Mouse (Mus musculus) hindbrain, embryonic 15.5 days (tissue): ENCODE measurements around the gene Vwa5b1. TPM values are rescaled to one million over a fixed set of nuclear protein-coding genes. Genes with fewer than 3 reads are reported as not detected.
A peak's percentile ranks its signal among the peaks of the same experiment; 100 is the strongest.

Source experiments
- ATAC-seq: fragments of 200-750 bp; cut with Nextera tagmentation; 2 replicates; pipeline ENCODE4 v1.8.0; 2017; ENCODE audit warnings: low read depth, moderate number of reproducible peaks, moderate TSS enrichment; ENCODE audit not compliant: low FRiP score
- H3K27ac ChIP-seq: fragments of 300-500 bp; sonication (generic); replicated peaks from 2 replicates; pipeline ENCODE4 v1.5.1; 2015; ENCODE audit warnings: mild to moderate bottlenecking, inconsistent platforms
- H3K27me3 ChIP-seq: fragments of 300-500 bp; sonication (generic); 2 replicates; pipeline ENCODE4 v1.6.1; 2015; ENCODE audit warnings: control low read depth, inconsistent platforms
- H3K36me3 ChIP-seq: fragments of 300-500 bp; sonication (generic); 2 replicates; pipeline ENCODE4 v1.6.1; 2015; ENCODE audit warnings: control low read depth, inconsistent platforms
- H3K4me1 ChIP-seq: fragments of 300-500 bp; sonication (generic); replicated peaks from 2 replicates; pipeline ENCODE4 v1.6.1; 2015; ENCODE audit warnings: control low read depth, inconsistent platforms
- H3K4me2 ChIP-seq: fragments of 300-500 bp; sonication (generic); 2 replicates; pipeline ENCODE4 v1.6.1; 2015; ENCODE audit warnings: moderate library complexity, mild to moderate bottlenecking, inconsistent platforms
- H3K4me3 ChIP-seq: fragments of 300-500 bp; sonication (generic); 2 replicates; pipeline ENCODE4 v1.5.1; 2015; ENCODE audit warnings: mild to moderate bottlenecking, inconsistent platforms
- H3K9ac ChIP-seq: fragments of 300-500 bp; sonication (generic); 2 replicates; pipeline ENCODE4 v1.6.1; 2015; ENCODE audit warnings: inconsistent platforms
- H3K9me3 ChIP-seq: fragments of 300-500 bp; sonication (generic); 2 replicates; pipeline ENCODE4 v1.6.1; 2016; ENCODE audit warnings: control low read depth, inconsistent platforms
- WGBS: fragments of 180-500 bp; shearing (Covaris S2); methylation state at CpG from one replicate; pipeline ENCODE4 v1.1.7; 2015; 5-methylcytosine and 5-hydroxymethylcytosine counted together
- polyA plus RNA-seq: library from polyadenylated mRNA; unstranded; fragments of >200 nt; fragmentation: Nextera tagmentation; extraction: Ambion mirVana; gene quantifications from 2 replicates; pipeline ENCODE4 v1.2.1, GENCODE M21; 2015

Vwa5b1 gene
- 1.7 and 2.0 TPM in 2 replicates for polyA plus RNA-seq

DNA sequence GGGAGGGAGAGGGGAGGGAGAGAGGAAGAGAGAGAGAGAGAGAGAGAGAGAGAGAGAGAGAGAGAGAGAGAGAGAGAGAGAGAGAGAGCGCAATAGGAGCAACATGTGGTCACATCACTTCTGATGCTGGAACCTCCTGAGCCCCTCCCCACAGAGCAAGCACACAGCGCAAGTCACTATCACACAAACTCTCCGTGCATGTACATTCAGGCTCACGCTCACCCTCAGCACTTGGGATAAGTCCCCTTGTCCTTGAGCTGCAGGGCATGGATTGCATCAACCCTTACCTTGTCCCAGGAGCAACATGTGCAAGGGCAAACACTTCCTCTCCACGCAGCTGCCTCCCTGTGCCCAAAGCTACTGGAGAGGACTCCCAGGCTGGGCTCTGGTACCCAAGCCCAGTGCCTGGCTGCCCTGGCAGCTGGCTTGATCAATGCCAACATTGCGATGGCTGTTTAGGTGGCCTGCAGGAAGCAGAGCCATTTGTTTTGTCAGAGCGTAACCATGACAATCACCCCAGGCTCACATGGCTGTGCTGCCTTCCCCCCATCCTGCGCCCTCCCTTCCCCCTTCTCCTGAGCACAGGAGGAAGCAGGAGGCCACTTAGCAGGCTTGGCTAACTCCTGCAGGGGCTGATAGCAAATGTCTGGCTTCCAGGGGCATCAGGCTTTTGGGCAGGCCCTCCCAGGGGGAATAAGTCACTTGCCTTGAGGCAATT is at the start of gene Vwa5b1:
Gene Vwa5b1, minus strand, starts transcription at position 457 of the 718 bp plus-strand sequence.
- ATAC-seq, result peak; percentile 81; the same call in 1 of the 2 replicates
- H3K36me3 ChIP-seq, result no peaks in the 10 kb centered on the region
- WGBS, result 15% methylated on average over 8 of the region's 8 CpGs

DNA sequence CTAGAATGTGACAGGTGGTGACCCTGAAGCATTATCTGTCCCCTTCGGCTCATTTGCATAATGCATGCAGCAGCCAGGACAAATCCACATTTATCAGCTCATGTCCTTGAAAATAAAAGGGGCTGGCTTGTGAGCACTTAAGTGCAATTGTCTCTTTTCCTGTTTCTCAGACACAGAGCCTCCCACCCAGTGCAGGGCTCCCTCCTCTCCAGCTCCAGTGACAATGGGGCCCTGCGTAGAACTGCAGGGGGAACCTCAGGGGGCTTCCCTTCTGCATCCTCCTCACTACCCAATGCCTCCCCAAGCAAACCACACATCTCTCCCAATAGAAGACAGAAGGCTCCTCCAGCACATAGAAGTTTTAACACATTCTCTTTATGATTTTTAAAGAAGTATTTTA is 47.1 kb upstream of the Vwa5b1 start:
- 26% methylated on average over 2 of the region's 2 CpGs for WGBS
- ATAC-seq, result peak; percentile 35; the same call in 1 of the 2 replicates
- Histone ChIP-seq H3K4me3 (no peak overlapping the region), H3K4me1 (peaks cover 10% of the 10 kb centered on the region), H3K4me2 (no peak overlapping the region), H3K9ac (no peak overlapping the region), H3K27ac (peak overlapping the region; percentile 46), H3K36me3 (no peaks in the 10 kb centered on the region), H3K9me3 (no peaks in the 10 kb centered on the region), H3K27me3 (no peaks in the 10 kb centered on the region)

More for the DNA sequence above, at the start of gene Vwa5b1:
- H3K9me3 ChIP-seq, result no peaks in the 10 kb centered on the region
- no peak within 1 kb of the TSS; the same call in 1 of the 2 replicates for H3K9ac ChIP-seq
- no peak within 1 kb of the TSS for H3K4me3 ChIP-seq
- H3K27me3 ChIP-seq, result no peaks in the 10 kb centered on the region
- peaks cover 17% of the 10 kb centered on the region for H3K4me1 ChIP-seq
- peak within 1 kb of the TSS; percentile 30 for H3K4me2 ChIP-seq
- H3K27ac ChIP-seq, result 0 out of 2 replicates have a peak within 1 kb of the TSS, but pooled peaks have one; percentile 12

DNA sequence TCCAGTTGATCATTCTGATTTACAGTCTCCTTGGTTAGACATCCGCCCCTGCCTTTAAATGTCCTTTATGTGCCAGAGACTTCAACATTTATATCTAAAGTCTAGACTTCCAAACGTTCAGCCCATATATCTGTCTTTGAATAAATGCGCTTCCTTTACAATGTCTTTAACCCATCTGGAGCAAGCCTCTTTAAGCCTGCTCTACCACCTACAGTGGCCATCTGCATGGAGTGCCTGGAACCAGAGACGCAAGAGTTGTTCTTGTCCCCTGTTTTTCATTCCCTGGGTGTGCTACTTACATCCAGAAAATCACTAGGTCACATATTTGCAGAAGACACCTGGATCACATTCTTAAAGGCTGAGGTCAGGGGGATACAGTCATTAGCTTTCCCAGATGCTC is 44.4 kb upstream of the Vwa5b1 start:
- H3K4me2 ChIP-seq, result no peak overlapping the region
- no peak overlapping the region for H3K9ac ChIP-seq
- no peak for ATAC-seq
- H3K27me3 ChIP-seq, result peaks cover 5% of the 10 kb centered on the region; the same call in 1 of the 2 replicates
- peaks cover 16% of the 10 kb centered on the region for H3K4me1 ChIP-seq
- 79% methylated on average over 4 of the region's 4 CpGs for WGBS
- H3K9me3 ChIP-seq, result no peaks in the 10 kb centered on the region
- H3K27ac ChIP-seq, result no peak overlapping the region
- no peak overlapping the region for H3K4me3 ChIP-seq
- H3K36me3 ChIP-seq, result no peaks in the 10 kb centered on the region

DNA sequence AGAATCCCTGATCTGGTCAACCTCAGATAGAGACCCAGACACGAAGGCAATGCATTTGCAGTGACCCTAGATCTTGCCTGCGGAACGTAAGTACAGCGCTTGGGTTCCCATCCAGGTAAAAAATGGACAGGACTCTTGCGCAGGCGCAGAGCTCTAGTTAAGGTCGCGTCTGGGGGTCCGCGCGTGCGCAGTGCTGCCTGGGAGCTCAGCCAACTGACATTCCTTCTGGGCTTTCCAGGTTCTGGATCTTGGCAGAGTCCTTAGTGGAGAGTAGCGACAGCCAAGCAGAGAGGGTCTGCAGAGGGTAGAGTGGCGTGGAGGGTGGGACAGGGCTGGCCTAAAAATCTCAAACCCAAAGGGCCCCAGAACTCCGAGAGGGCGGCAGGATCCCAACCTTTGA is 41.9 kb upstream of the Vwa5b1 start:
- peak; percentile 75; the same call in 1 of the 2 replicates for ATAC-seq
- Histone ChIP-seq H3K36me3 (no peaks in the 10 kb centered on the region), H3K27ac (0 out of 2 replicates have a peak overlapping the region, but pooled peaks have one; percentile 47), H3K27me3 (peaks cover 5% of the 10 kb centered on the region; the same call in 1 of the 2 replicates), H3K4me3 (peak overlapping the region; percentile 30), H3K4me1 (peaks cover 9% of the 10 kb centered on the region; the same call in 1 of the 2 replicates), H3K9ac (no peak overlapping the region), H3K4me2 (peak overlapping the region; percentile 53), H3K9me3 (no peaks in the 10 kb centered on the region)
- 17% methylated on average over 16 of the region's 16 CpGs for WGBS

DNA sequence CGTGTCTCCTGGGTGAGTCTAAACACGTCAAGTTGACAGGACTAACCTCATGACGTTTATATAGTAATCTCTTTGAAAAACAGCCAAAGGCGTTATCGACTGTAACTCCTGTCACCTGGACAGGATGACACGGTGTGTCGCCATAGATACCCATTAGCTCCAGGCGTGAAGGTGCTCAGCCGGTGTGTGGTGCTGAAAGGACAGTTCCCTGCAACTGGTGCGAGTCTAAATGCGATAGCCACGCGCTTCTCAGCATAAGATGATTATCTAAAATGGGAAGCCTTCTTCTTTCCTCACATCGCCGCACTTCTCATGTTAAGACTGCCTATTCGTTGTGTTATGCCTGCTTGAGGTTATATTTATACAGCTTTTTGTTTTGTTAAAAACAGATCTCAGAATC is 40.8 kb upstream of the Vwa5b1 start:
- Histone ChIP-seq H3K9ac (no peak overlapping the region), H3K27me3 (peaks cover 5% of the 10 kb centered on the region; the same call in 1 of the 2 replicates), H3K36me3 (no peaks in the 10 kb centered on the region), H3K4me2 (no peak overlapping the region), H3K9me3 (no peaks in the 10 kb centered on the region), H3K4me3 (no peak overlapping the region), H3K4me1 (peaks cover 9% of the 10 kb centered on the region; the same call in 1 of the 2 replicates), H3K27ac (no peak overlapping the region)
- 15% methylated on average over 16 of the region's 16 CpGs for WGBS
- no peak for ATAC-seq

DNA sequence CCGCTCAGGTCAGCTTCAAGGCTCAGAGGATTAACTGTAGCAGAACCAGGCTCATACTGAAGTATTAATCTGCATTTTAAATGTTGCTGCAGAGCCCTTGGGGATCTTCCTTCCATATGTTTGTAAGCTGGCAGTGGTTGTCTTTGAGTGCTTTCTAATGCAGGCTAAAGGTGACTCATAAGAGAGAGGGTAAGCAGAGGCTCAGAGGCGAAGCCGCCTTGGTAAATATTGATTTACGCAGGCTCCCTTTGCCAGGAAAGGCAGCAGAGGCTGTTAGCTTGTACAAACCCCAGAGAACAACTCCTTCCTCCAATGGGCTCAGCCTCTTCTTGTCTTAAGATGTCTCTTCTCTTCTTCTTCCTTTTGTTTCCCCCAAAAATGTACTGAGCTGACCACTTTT is 36.5 kb upstream of the Vwa5b1 start:
- H3K9ac ChIP-seq, result no peak overlapping the region
- H3K36me3 ChIP-seq, result no peaks in the 10 kb centered on the region
- 63% methylated on average over 4 of the region's 4 CpGs for WGBS
- H3K9me3 ChIP-seq, result no peaks in the 10 kb centered on the region
- peaks cover 9% of the 10 kb centered on the region for H3K27me3 ChIP-seq
- no peak overlapping the region for H3K4me2 ChIP-seq
- no peak overlapping the region for H3K4me3 ChIP-seq
- no peak overlapping the region for H3K27ac ChIP-seq
- 0 out of 2 replicates have a peak, but pooled peaks cover 2% of the 10 kb centered on the region for H3K4me1 ChIP-seq
- ATAC-seq, result no peak

DNA sequence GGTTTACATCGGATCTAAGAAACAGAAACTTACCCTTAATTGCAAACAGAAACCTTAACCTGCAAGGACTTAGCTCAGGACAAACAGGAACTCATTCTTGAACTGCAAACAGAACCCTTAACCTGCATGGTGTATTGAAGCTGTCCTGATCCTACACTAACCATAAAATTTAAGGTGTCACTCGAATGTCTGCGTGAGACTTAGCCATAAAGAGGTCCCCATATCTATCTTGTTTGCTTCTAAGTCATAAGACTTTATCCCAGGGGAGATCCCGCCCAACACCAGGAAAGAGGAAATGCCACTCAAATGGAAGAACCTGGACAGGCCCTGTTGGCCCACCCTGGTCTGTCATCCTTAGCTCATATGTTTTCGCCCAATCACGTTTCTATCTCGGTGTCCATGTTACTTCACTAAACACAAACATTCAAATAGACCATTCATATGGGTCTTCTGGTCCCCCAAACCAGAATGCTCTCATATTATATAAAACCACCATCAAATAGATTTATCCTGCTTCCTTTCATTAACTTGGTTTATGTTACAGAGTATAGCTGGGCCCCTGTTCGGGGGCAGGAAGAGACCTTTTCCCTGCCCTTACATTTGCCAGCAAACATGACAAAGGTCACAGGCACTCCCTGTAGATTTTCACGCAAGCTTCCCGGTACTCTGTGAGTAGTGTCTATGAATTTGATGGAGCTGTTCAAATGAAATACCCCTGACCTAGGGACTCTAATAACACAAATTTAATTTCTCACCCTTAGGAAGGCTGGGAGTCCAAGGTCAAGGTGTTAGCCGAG is 34.6 kb upstream of the Vwa5b1 start:
- Histone ChIP-seq H3K9ac (no peak overlapping the region), H3K4me1 (no peaks in the 10 kb centered on the region)
- WGBS, result 81% methylated on average over 11 of the region's 11 CpGs

DNA sequence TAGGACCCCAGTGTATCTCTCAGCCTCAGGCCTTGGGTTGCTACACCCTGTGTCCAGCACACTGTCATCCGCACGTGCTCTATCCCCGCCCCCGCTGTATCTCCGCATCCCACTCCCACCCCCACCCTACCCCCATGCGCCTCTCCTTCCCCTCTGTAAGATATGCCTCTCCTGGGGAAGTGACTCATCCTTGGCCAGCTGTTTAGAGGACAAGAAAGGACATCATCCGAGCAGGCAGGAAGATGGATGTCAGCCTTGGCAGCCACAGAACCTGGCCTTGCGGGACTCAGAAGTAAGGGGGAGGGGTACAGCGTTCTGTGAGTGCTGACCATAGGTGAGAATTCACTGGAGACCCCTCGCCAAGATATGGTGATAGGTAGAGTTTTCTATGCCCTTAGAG is 30.8 kb upstream of the Vwa5b1 start:
- Histone ChIP-seq H3K27ac (no peak overlapping the region), H3K4me3 (no peak overlapping the region), H3K4me2 (no peak overlapping the region), H3K9ac (no peak overlapping the region), H3K27me3 (peaks cover 4% of the 10 kb centered on the region; the same call in 1 of the 2 replicates), H3K36me3 (no peaks in the 10 kb centered on the region), H3K4me1 (peaks cover 5% of the 10 kb centered on the region; the same call in 1 of the 2 replicates), H3K9me3 (no peaks in the 10 kb centered on the region)
- WGBS, result 72% methylated on average over 10 of the region's 10 CpGs
- no peak for ATAC-seq

More for the DNA sequence above, 34.6 kb upstream of the Vwa5b1 start:
- Histone ChIP-seq H3K9me3 (no peaks in the 10 kb centered on the region), H3K36me3 (no peaks in the 10 kb centered on the region), H3K4me3 (no peak overlapping the region), H3K27me3 (peaks cover 4% of the 10 kb centered on the region; the same call in 1 of the 2 replicates), H3K4me2 (no peak overlapping the region), H3K27ac (no peak overlapping the region)
- no peak for ATAC-seq

DNA sequence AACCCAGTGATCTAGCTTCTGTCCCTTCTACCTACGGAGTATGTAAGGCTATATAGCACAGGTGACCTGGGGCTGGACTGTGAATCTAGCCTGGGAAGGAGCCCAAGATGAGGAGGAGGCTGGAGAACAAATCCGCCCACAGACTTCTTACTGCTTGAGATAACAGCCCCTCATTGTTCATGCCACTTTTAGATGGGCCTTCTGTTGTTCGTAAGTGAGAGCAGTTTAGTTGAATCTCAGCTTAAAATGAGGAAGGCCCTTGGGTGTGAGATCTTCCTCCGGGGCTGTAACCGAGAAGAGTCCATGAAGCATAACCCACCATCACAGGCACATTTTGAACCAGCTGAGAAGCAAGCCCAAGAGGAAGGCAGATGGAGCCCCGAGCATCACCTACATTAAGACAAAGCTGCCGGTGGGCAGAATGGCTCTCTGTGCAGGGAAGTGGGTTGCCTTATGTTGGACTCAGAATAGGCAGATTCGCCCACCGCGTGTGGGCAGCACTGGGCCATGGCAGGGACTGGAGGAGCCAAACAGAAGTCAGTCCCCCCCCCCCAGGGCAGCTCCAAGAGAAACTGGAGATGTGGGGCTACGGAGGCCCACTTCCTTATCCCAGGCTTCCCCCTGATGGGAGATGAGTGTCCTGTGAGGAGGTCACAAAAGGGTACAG is 24.4 kb upstream of the Vwa5b1 start:
- no peak for ATAC-seq
- WGBS, result 79% methylated on average over 11 of the region's 11 CpGs
- Histone ChIP-seq H3K9me3 (no peaks in the 10 kb centered on the region), H3K27ac (no peak overlapping the region), H3K4me2 (no peak overlapping the region), H3K4me3 (no peak overlapping the region), H3K4me1 (peaks cover 5% of the 10 kb centered on the region; the same call in 1 of the 2 replicates), H3K36me3 (no peaks in the 10 kb centered on the region), H3K9ac (no peak overlapping the region), H3K27me3 (no peaks in the 10 kb centered on the region)

DNA sequence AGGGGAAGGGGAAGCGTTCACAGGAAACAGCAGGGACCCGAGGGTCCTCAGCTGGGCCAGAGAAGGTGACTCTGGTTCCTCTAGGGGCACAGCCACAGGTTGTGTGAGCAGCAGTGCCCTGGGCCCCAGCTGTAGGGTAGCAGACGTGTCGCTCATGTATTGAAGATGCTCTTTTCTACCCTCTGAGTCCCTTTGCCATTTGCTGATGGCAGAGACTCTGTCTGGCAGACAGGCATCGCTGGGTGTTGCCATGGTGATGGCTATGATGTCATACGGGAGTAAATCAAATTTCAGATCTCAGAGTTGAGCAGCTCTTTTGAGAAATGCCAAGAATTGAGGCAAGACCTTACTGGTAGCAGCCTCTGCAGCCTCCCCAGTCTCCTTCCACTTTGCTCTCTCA is 17.4 kb upstream of the Vwa5b1 start:
- Histone ChIP-seq H3K27ac (peak overlapping the region; percentile 78), H3K4me2 (no peak overlapping the region), H3K9ac (no peak overlapping the region), H3K4me1 (peaks cover 9% of the 10 kb centered on the region), H3K4me3 (no peak overlapping the region), H3K27me3 (no peaks in the 10 kb centered on the region), H3K9me3 (no peaks in the 10 kb centered on the region), H3K36me3 (no peaks in the 10 kb centered on the region)
- WGBS, result 10% methylated on average over 6 of the region's 6 CpGs
- ATAC-seq, result peak; percentile 65; the same call in 1 of the 2 replicates

DNA sequence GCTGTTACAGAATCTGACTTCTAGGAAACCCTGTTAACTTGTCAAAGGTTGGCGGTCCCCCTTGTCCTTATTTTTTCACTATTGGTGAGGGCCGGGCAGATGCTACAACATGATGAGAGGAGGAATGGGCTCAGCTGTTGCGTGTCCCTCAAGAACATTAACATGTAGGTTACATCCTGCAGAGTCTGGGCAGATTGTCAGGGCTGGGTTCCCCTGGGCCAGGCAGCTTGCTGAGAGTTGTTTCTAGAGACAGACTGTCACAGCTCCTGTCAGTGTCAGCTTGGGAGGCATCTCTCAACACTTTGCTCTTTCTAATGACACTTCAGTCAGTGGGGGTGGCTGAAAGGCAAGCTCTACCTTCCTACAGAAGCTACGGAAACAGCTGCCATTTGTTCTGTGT is 16.2 kb upstream of the Vwa5b1 start:
- peaks cover 9% of the 10 kb centered on the region for H3K4me1 ChIP-seq
- whole genome bisulfite sequencing, result 85% methylated on average over 4 of the region's 4 CpGs
- H3K4me2 ChIP-seq, result no peak overlapping the region
- ATAC-seq, result no peak
- H3K36me3 ChIP-seq, result no peaks in the 10 kb centered on the region
- no peak overlapping the region for H3K27ac ChIP-seq
- no peak overlapping the region for H3K9ac ChIP-seq
- H3K9me3 ChIP-seq, result no peaks in the 10 kb centered on the region
- H3K27me3 ChIP-seq, result no peaks in the 10 kb centered on the region
- H3K4me3 ChIP-seq, result no peak overlapping the region
